Mouse (Mus musculus) lung, embryonic 15.5 days (tissue): ENCODE measurements around the gene Gas6. TPM values are rescaled to one million over a fixed set of nuclear protein-coding genes. Genes with fewer than 3 reads are reported as not detected.

ENCODE experiments used
- ATAC-seq: fragments of 200-750 bp; cut with Nextera tagmentation; 2 replicates; pipeline ENCODE4 v1.8.0; 2017; ENCODE audit warnings: moderate number of reproducible peaks, borderline replicate concordance; ENCODE audit not compliant: low FRiP score, low TSS enrichment; ENCODE audit errors: extremely low read depth
- H3K27ac ChIP-seq: fragments of 300-500 bp; sonication (generic); 2 replicates; pipeline ENCODE4 v1.5.1; 2015; ENCODE audit warnings: moderate library complexity, mild to moderate bottlenecking, inconsistent platforms
- H3K27me3 ChIP-seq: fragments of 300-500 bp; sonication (generic); 2 replicates; pipeline ENCODE4 v1.6.1; 2015; ENCODE audit warnings: inconsistent platforms
- H3K36me3 ChIP-seq: fragments of 300-500 bp; sonication (generic); 2 replicates; pipeline ENCODE4 v1.6.1; 2015; ENCODE audit warnings: inconsistent platforms
- H3K4me1 ChIP-seq: fragments of 300-500 bp; sonication (generic); 2 replicates; pipeline ENCODE4 v1.6.1; 2015; ENCODE audit warnings: inconsistent platforms
- H3K4me2 ChIP-seq: fragments of 300-500 bp; sonication (generic); 2 replicates; pipeline ENCODE4 v1.6.1; 2015; ENCODE audit warnings: inconsistent platforms, mild to moderate bottlenecking, moderate library complexity
- H3K4me3 ChIP-seq: fragments of 300-500 bp; sonication (generic); 2 replicates; pipeline ENCODE4 v1.5.1; 2015; ENCODE audit warnings: mild to moderate bottlenecking, inconsistent platforms
- H3K9ac ChIP-seq: fragments of 300-500 bp; sonication (generic); 2 replicates; pipeline ENCODE4 v1.6.1; 2015; ENCODE audit warnings: inconsistent platforms
- H3K9me3 ChIP-seq: fragments of 300-500 bp; sonication (generic); 2 replicates; pipeline ENCODE4 v1.6.1; 2016; ENCODE audit warnings: inconsistent platforms
- WGBS: fragments of 180-500 bp; shearing (Covaris S2); methylation state at CpG from one replicate; pipeline ENCODE4 v1.1.7; 2015; 5-methylcytosine and 5-hydroxymethylcytosine counted together
- polyA plus RNA-seq: library from polyadenylated mRNA; unstranded; fragments of >200 nt; fragmentation: Nextera tagmentation; extraction: Ambion mirVana; gene quantifications from 2 replicates; pipeline ENCODE4 v1.2.1, GENCODE M21; 2015

Gas6 gene
- polyA plus RNA-seq, 1 experiment from 2014 or later, result 85.7 TPM

GRCm38 (mm10) chr8:13455295-13455694 lies 39.0 kb downstream of the Gas6 start:
- WGBS, result 26% methylated on average over 2 of the region's 2 CpGs

GRCm38 (mm10) chr8:13454341-13455113 lies 39.8 kb downstream of the Gas6 start:
- 72% methylated on average over 8 of the region's 8 CpGs for WGBS
- Histone ChIP-seq H3K27me3 (no peaks in the 10 kb centered on the region), H3K4me2 (no peak overlapping the region)

More at GRCm38 (mm10) chr8:13455295-13455694, 39.0 kb downstream of the Gas6 start:
- Histone ChIP-seq H3K27ac (no peak overlapping the region), H3K27me3 (no peaks in the 10 kb centered on the region), H3K4me1 (no peaks in the 10 kb centered on the region), H3K9ac (no peak overlapping the region), H3K4me2 (no peak overlapping the region), H3K4me3 (no peak overlapping the region), H3K9me3 (no peaks in the 10 kb centered on the region), H3K36me3 (no peaks in the 10 kb centered on the region)
- ATAC-seq, result 0 out of 2 replicates have a peak, but pooled peaks have one; percentile 53

GRCm38 (mm10) chr8:13451747-13452277 lies 42.5 kb downstream of the Gas6 start:
- Histone ChIP-seq H3K9me3 (no peaks in the 10 kb centered on the region), H3K4me2 (no peak overlapping the region), H3K9ac (no peak overlapping the region), H3K4me3 (no peak overlapping the region), H3K4me1 (no peaks in the 10 kb centered on the region), H3K27ac (no peak overlapping the region), H3K36me3 (no peaks in the 10 kb centered on the region), H3K27me3 (no peaks in the 10 kb centered on the region)
- 61% methylated on average over 6 of the region's 6 CpGs for WGBS
- ATAC-seq, result no peak

More at GRCm38 (mm10) chr8:13454341-13455113, 39.8 kb downstream of the Gas6 start:
- Histone ChIP-seq H3K9ac (no peak overlapping the region), H3K4me1 (no peaks in the 10 kb centered on the region), H3K27ac (no peak overlapping the region), H3K4me3 (no peak overlapping the region), H3K36me3 (no peaks in the 10 kb centered on the region), H3K9me3 (no peaks in the 10 kb centered on the region)
- ATAC-seq, result no peak

- no peak for ATAC-seq
Measured at GRCm38 (mm10) chr8:13448145-13448544, 46.1 kb downstream of the Gas6 start.

GRCm38 (mm10) chr8:13446456-13446855 lies 47.8 kb downstream of the Gas6 start:
- 88% methylated on average over 6 of the region's 6 CpGs for WGBS
- Histone ChIP-seq H3K9me3 (no peaks in the 10 kb centered on the region), H3K36me3 (no peaks in the 10 kb centered on the region), H3K27ac (no peak overlapping the region), H3K4me3 (no peak overlapping the region), H3K9ac (no peak overlapping the region), H3K4me2 (no peak overlapping the region), H3K4me1 (no peaks in the 10 kb centered on the region), H3K27me3 (no peaks in the 10 kb centered on the region)
- ATAC-seq, result no peak

More at GRCm38 (mm10) chr8:13448145-13448544, 46.1 kb downstream of the Gas6 start:
- H3K4me3 ChIP-seq, result no peak overlapping the region
- H3K27me3 ChIP-seq, result no peaks in the 10 kb centered on the region
- no peak overlapping the region for H3K9ac ChIP-seq
- H3K4me1 ChIP-seq, result no peaks in the 10 kb centered on the region
- H3K27ac ChIP-seq, result no peak overlapping the region
- H3K4me2 ChIP-seq, result no peak overlapping the region
- no peaks in the 10 kb centered on the region for H3K36me3 ChIP-seq
- WGBS, result 53% methylated on average over 4 of the region's 4 CpGs
- H3K9me3 ChIP-seq, result no peaks in the 10 kb centered on the region

- Histone ChIP-seq H3K27ac (no peak overlapping the region), H3K9ac (no peak overlapping the region), H3K36me3 (no peaks in the 10 kb centered on the region), H3K9me3 (no peaks in the 10 kb centered on the region), H3K4me1 (no peaks in the 10 kb centered on the region), H3K4me2 (no peak overlapping the region), H3K4me3 (no peak overlapping the region), H3K27me3 (peaks cover 4% of the 10 kb centered on the region)
- 78% methylated on average over 2 of the region's 2 CpGs for WGBS
- no peak for ATAC-seq
Measured at GRCm38 (mm10) chr8:13442152-13442551, 52.1 kb downstream of the Gas6 start.

- 64% methylated on average over 2 of the region's 2 CpGs for WGBS
- no peaks in the 10 kb centered on the region for H3K36me3 ChIP-seq
- no peak overlapping the region for H3K27ac ChIP-seq
- no peaks in the 10 kb centered on the region for H3K9me3 ChIP-seq
- H3K27me3 ChIP-seq, result peaks cover 38% of the 10 kb centered on the region
- no peaks in the 10 kb centered on the region for H3K4me1 ChIP-seq
- H3K4me3 ChIP-seq, result no peak overlapping the region
- ATAC-seq, result no peak
- H3K4me2 ChIP-seq, result no peak overlapping the region
- no peak overlapping the region for H3K9ac ChIP-seq
Measured at GRCm38 (mm10) chr8:13437531-13437930, 56.8 kb downstream of the Gas6 start.

GRCm38 (mm10) chr8:13436052-13436451 lies 58.2 kb downstream of the Gas6 start:
- H3K27me3 ChIP-seq, result peaks cover 38% of the 10 kb centered on the region
- no peak overlapping the region for H3K4me3 ChIP-seq
- H3K27ac ChIP-seq, result no peak overlapping the region
- no peaks in the 10 kb centered on the region for H3K4me1 ChIP-seq
- H3K9ac ChIP-seq, result no peak overlapping the region
- no peak overlapping the region for H3K4me2 ChIP-seq
- H3K9me3 ChIP-seq, result no peaks in the 10 kb centered on the region
- ATAC-seq, result no peak
- WGBS, result 10% methylated on average over 8 of the region's 8 CpGs
- H3K36me3 ChIP-seq, result no peaks in the 10 kb centered on the region

GRCm38 (mm10) chr8:13434889-13435288 lies 59.4 kb downstream of the Gas6 start, which contains the start of gene Tmem255b:
Gene Tmem255b (plus strand): TSS chr8:13435189.
- H3K4me2 ChIP-seq, result no peak within 1 kb of the TSS
- H3K4me3 ChIP-seq, result no peak within 1 kb of the TSS
- H3K36me3 ChIP-seq, result no peaks in the 10 kb centered on the region
- peaks cover 38% of the 10 kb centered on the region for H3K27me3 ChIP-seq
- no peak for ATAC-seq
- H3K9ac ChIP-seq, result no peak within 1 kb of the TSS
- no peak within 1 kb of the TSS for H3K27ac ChIP-seq
- no peaks in the 10 kb centered on the region for H3K9me3 ChIP-seq
- WGBS, result 18% methylated on average over 10 of the region's 10 CpGs
- no peaks in the 10 kb centered on the region for H3K4me1 ChIP-seq

- no peak overlapping the region for H3K4me2 ChIP-seq
- peaks cover 38% of the 10 kb centered on the region for H3K27me3 ChIP-seq
- H3K27ac ChIP-seq, result no peak overlapping the region
- H3K9me3 ChIP-seq, result no peaks in the 10 kb centered on the region
- H3K4me1 ChIP-seq, result no peaks in the 10 kb centered on the region
- H3K4me3 ChIP-seq, result no peak overlapping the region
- ATAC-seq, result no peak
- no peaks in the 10 kb centered on the region for H3K36me3 ChIP-seq
- WGBS, result 63% methylated on average over 5 of the region's 5 CpGs
- no peak overlapping the region for H3K9ac ChIP-seq
Measured at GRCm38 (mm10) chr8:13433130-13433529, 61.2 kb downstream of the Gas6 start.

GRCm38 (mm10) chr8:13430866-13431265 lies 63.4 kb downstream of the Gas6 start:
- Histone ChIP-seq H3K4me2 (no peak overlapping the region), H3K4me3 (no peak overlapping the region), H3K36me3 (no peaks in the 10 kb centered on the region), H3K27ac (no peak overlapping the region), H3K4me1 (no peaks in the 10 kb centered on the region; the same call in 1 of the 2 replicates), H3K27me3 (peaks cover 20% of the 10 kb centered on the region), H3K9me3 (no peaks in the 10 kb centered on the region), H3K9ac (no peak overlapping the region)
- no peak for ATAC-seq

- no peak overlapping the region for H3K27ac ChIP-seq
- no peak overlapping the region for H3K9ac ChIP-seq
- ATAC-seq, result no peak
- H3K4me1 ChIP-seq, result no peaks in the 10 kb centered on the region; the same call in 1 of the 2 replicates
- H3K4me2 ChIP-seq, result no peak overlapping the region
- H3K4me3 ChIP-seq, result no peak overlapping the region
- no peaks in the 10 kb centered on the region for H3K9me3 ChIP-seq
- H3K36me3 ChIP-seq, result no peaks in the 10 kb centered on the region
- H3K27me3 ChIP-seq, result peaks cover 16% of the 10 kb centered on the region
- WGBS, result 63% methylated on average over 7 of the region's 7 CpGs
Measured at GRCm38 (mm10) chr8:13430412-13430811, 63.9 kb downstream of the Gas6 start.
